Mouse (Mus musculus) CH12.LX (cell line): ENCODE data around the gene Dnal4. TPM values are rescaled to one million over a fixed set of nuclear protein-coding genes. Genes with fewer than 3 reads are reported as not detected.

Experiments used
- DNase-seq: peaks from one replicate; pipeline ENCODE4 v3.0.0-alpha.2; 2013; ENCODE audit errors: extremely low read depth
- H3K27ac ChIP-seq: 2 replicates; pipeline ENCODE4 v1.5.1; 2012; ENCODE audit warnings: low read depth, mild to moderate bottlenecking, control low read depth, moderate library complexity; ENCODE audit not compliant: insufficient read depth
- H3K27me3 ChIP-seq: replicated peaks from 2 replicates; pipeline ENCODE3; 2012; ENCODE audit warnings: inconsistent platforms
- H3K36me3 ChIP-seq, 2 experiments: replicated peaks in 1 of 2; 2 replicates each; pipeline versions ENCODE3 to v1.6.1; 2012; ENCODE audit warnings: inconsistent platforms in 1 of 2, low read length in 1 of 2, mild to moderate bottlenecking in 1 of 2, mixed read lengths in 1 of 2, moderate library complexity in 1 of 2; ENCODE audit not compliant: control insufficient read depth in 1 of 2, insufficient read depth in 1 of 2
- H3K4me1 ChIP-seq, 2 experiments: 2 replicates each; pipeline ENCODE4 v1.6.1; 2012; ENCODE audit warnings: inconsistent platforms in 1 of 2, moderate library complexity in 1 of 2; ENCODE audit not compliant: insufficient read depth in 2 of 2, control insufficient read depth in 1 of 2
- H3K4me2 ChIP-seq: 2 replicates; pipeline ENCODE4 v1.6.1; 2012; ENCODE audit warnings: low read depth, mild to moderate bottlenecking, control low read depth; ENCODE audit not compliant: poor library complexity, insufficient read depth, severe bottlenecking
- H3K4me3 ChIP-seq, 3 experiments: fragments of 150-350 bp in 1 of 3; sonication (generic) in 1 of 3; replicated peaks in 1 of 3; 2 replicates each; pipeline versions ENCODE3 to v1.5.1; 2011 to 2012; ENCODE audit warnings: low read depth in 2 of 3, low read length in 2 of 3, mild to moderate bottlenecking in 2 of 3, moderate library complexity in 2 of 3, control low read depth in 1 of 3, improper control_type of control experiment in 1 of 3, inconsistent platforms in 1 of 3, mixed read lengths in 1 of 3; ENCODE audit not compliant: poor library complexity in 1 of 3
- H3K79me2 ChIP-seq: replicated peaks from 2 replicates; pipeline ENCODE4 v1.6.1; 2012; ENCODE audit warnings: mild to moderate bottlenecking, moderate library complexity; ENCODE audit not compliant: control insufficient read depth, poor library complexity, insufficient read depth, severe bottlenecking; ENCODE audit errors: extremely low read depth
- H3K9ac ChIP-seq: 2 replicates; pipeline ENCODE4 v1.6.1; 2012; ENCODE audit warnings: low read depth, mild to moderate bottlenecking, control low read depth, moderate library complexity; ENCODE audit not compliant: insufficient read depth
- H3K9me3 ChIP-seq: replicated peaks from 2 replicates; pipeline ENCODE3; 2012; ENCODE audit warnings: low read length, inconsistent platforms, mixed read lengths
- CHD1 ChIP-seq: IDR thresholded peaks from 2 replicates; pipeline ENCODE4 v1.6.1; 2012; ENCODE audit warnings: low read depth, low read length, improper control_type of control experiment, inconsistent platforms
- MEF2A ChIP-seq: IDR thresholded peaks from 2 replicates; pipeline ENCODE4 v1.6.1; 2014; ENCODE audit warnings: low read depth, mild to moderate bottlenecking, inconsistent platforms, low read length, improper control_type of control experiment, borderline replicate concordance
- MYC ChIP-seq: IDR thresholded peaks from 2 replicates; pipeline ENCODE4 v1.6.1; 2011; ENCODE audit warnings: low read depth, mild to moderate bottlenecking, improper control_type of control experiment, low read length
- NELFE ChIP-seq: IDR thresholded peaks from 2 replicates; pipeline ENCODE4 v1.6.1; 2011; ENCODE audit warnings: low read depth, low read length, improper control_type of control experiment
- NRF1 ChIP-seq: IDR thresholded peaks from 2 replicates; pipeline ENCODE4 v1.6.1; 2014; ENCODE audit warnings: low read depth, mild to moderate bottlenecking, inconsistent platforms, low read length, improper control_type of control experiment, moderate library complexity
- POLR2AphosphoS2 ChIP-seq: IDR thresholded peaks from 2 replicates; pipeline ENCODE4 v1.6.1; 2011; ENCODE audit warnings: low read depth, low read length, improper control_type of control experiment
- SIN3A ChIP-seq: IDR thresholded peaks from 2 replicates; pipeline ENCODE4 v1.6.1; 2012; ENCODE audit warnings: low read length, improper control_type of control experiment, inconsistent platforms
- TCF12 ChIP-seq: IDR thresholded peaks from 2 replicates; pipeline ENCODE4 v1.6.1; 2014; ENCODE audit warnings: low read depth, mild to moderate bottlenecking, inconsistent platforms, low read length, improper control_type of control experiment
- UBTF ChIP-seq: IDR thresholded peaks from 2 replicates; pipeline ENCODE4 v1.6.1; 2012; ENCODE audit warnings: low read depth, mild to moderate bottlenecking, inconsistent platforms, low read length, improper control_type of control experiment, moderate library complexity
- ZKSCAN1 ChIP-seq: IDR thresholded peaks from 2 replicates; pipeline ENCODE4 v1.6.1; 2012; ENCODE audit warnings: low read depth, inconsistent platforms, low read length, improper control_type of control experiment, borderline replicate concordance
- ZMIZ1 ChIP-seq: IDR thresholded peaks from 2 replicates; pipeline ENCODE4 v1.6.1; 2012; ENCODE audit warnings: low read depth, mild to moderate bottlenecking, inconsistent platforms, low read length, improper control_type of control experiment
- ZNF384 ChIP-seq: IDR thresholded peaks from 2 replicates; pipeline ENCODE4 v1.6.1; 2012; ENCODE audit warnings: low read depth, low read length, improper control_type of control experiment, inconsistent platforms
- dilution Hi-C: fragments of 300-500 bp; cut with MboI; formaldehyde crosslinking; loops from 2 replicates; pipeline ENCODE4 v1.14.3; 2020; ENCODE audit warnings: low sequenced_read_pairs; ENCODE audit not compliant: extremely low pct_unique_long_range_greater_than_20kb, extremely low pct_ligation_motif_present
- in situ Hi-C: fragments of 300-500 bp; cut with MboI; formaldehyde crosslinking; loops from 3 replicates; pipeline ENCODE4 v1.14.3; 2019; ENCODE audit warnings: low sequenced_read_pairs, low pct_ligation_motif_present, low pct_unique_long_range_greater_than_20kb, mixed read lengths
- polyA plus RNA-seq: library from polyadenylated mRNA; unstranded; fragments of >175 nt; gene quantifications from 2 replicates; pipeline ENCODE4 v1.2.1, GENCODE M21; 2012; ENCODE audit warnings: low read depth; ENCODE audit not compliant: insufficient read length
- total RNA-seq, 2 experiments: library from RNA; depleted of rRNA; stranded (reverse); fragments of 300-350 nt in 1 of 2; fragments of >200 nt in 1 of 2; gene quantifications; 2 replicates each; pipeline ENCODE4 v1.2.3; 2012 to 2014

Dnal4 gene
- total and polyA plus RNA-seq, 3 experiments, result 11.7 to 20.9 (median 18.5) TPM

DNA sequence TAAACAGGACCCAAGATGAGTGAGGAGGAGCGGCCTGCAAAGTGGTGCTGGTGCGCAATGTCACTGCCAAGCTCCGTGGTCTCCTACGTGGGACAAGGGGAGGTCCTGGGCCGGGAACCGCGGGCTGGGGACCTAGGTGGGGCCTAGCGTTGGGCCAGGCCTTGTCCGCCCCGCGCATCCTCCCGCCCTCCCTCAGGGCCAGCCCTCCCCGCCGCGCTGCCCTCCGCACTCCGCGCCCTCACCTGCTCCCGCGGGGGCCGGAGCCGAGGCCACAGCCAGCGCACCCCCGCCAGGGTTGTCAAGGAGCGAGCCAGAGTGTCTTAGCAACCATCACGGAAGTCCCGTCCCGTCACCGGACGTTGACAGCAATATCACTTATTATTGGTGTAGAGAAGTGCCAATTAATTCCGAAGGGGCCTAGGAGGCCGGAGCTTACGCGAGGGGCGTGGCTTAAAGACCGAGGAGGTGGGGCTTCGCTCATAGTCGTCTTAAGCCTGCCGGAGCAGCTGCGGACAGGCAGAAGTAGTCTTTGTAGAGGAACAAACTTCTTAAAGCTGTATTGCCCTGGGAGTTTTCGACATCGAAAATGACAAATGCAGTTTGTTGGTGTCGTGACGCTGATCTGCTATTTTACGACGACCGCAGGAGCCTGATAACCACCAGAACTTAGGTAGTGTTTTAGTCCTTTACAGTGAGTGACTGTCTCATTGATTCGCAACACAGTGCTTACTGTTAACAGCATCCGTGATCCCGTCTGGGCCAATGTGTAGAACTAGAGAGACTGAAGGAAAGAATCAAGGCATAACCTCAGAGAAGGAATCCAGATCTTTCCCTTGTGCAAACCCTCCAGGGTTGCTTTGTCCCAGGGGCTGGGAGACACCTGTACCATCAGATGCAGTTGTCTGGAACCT lies 3.3 kb downstream of the Dnal4 start (continued):
- TF ChIP-seq ZMIZ1, result peak; percentile 20

DNA sequence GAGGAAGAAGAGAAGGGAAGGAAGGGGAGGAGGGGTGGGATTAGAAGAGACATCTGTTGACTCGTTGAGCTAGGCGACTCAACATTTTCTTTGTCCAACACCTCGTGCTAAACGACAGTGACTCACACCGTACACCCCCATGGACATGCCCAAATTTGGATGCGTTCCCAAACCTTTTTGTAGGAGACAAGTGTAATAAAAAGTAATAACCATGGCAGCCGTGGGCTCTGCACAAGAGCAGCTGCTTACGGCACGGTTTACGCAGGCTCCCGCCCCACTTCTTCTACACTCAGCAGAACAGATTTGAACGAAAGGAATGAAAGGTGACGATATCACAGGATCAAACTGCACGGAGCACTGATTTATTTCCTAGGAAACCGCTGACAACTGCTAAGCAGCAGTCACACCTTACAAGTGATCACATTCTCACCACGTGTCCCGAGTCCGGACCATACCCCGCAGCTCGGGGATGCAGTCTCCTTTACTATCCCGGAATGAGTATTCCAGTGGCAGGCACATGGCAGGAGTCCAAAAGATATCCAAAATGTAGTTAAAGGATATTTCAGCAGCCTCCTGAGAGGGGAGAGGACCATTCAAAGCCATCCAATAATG lies 6.9 kb downstream of the Dnal4 start:
- no peaks in the 10 kb centered on the region for H3K79me2 ChIP-seq
- no peaks in the 10 kb centered on the region for H3K9me3 ChIP-seq
- H3K4me1 ChIP-seq, result peaks cover 13 to 35% of the 10 kb centered on the region in 2 experiments; a peak in 3 of 4 replicates
- H3K9ac ChIP-seq, result no peak overlapping the region
- no peak overlapping the region for H3K4me2 ChIP-seq
- H3K27ac ChIP-seq, result no peak overlapping the region
- peaks cover 5% of the 10 kb centered on the region for H3K27me3 ChIP-seq
- in situ Hi-C loops, result loop anchor here (5.0 kb wide), 1 partner anchor 57 kb away; no protein-coding TSS in a partner anchor
- no peak for TF ChIP-seq NRF1
- no peak for TF ChIP-seq TCF12
- TF ChIP-seq UBTF, result no peak
- no peak for TF ChIP-seq ZMIZ1
- no peak for TF ChIP-seq ZKSCAN1
- no peak for TF ChIP-seq MYC
- TF ChIP-seq MEF2A, result no peak
- H3K4me3 ChIP-seq, result no peak overlapping the region
- no peak for DNase-seq
- dilution Hi-C loops, result no loop called here
- H3K36me3 ChIP-seq, result peaks cover 0 to 9% of the 10 kb centered on the region in 2 experiments

DNA sequence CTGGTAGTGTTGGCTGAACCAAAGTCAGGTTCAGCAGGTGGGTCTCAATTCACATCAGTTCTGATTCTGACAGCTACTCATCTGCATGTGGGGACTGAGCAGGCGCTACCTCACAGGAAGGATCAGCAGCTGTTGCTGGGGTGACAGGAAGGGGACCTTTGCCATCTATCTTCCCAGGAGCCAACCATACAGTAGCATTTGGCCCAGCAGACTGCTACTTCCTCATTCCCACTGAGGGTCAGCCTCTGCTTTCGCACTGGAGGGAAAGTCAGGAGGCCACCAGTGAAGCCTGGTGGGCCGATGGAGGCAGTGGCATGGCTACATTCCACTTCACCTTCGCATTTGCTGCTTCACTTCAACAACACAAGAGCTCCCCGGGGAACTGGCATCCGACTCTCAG lies 9.3 kb downstream of the Dnal4 start:
- H3K27ac ChIP-seq, result no peak overlapping the region
- no peaks in the 10 kb centered on the region for H3K79me2 ChIP-seq
- dilution Hi-C loops, result no loop called here
- DNase-seq, result peak; percentile 43
- TF ChIP-seq POLR2AphosphoS2 (no peak), NRF1 (no peak), NELFE (no peak), ZMIZ1 (no peak), SIN3A (no peak), MEF2A (no peak), ZNF384 (no peak), CHD1 (no peak)
- H3K4me2 ChIP-seq, result no peak overlapping the region
- in situ Hi-C loops, result no loop called here
- no peak overlapping the region for H3K4me3 ChIP-seq
- no peaks in the 10 kb centered on the region for H3K27me3 ChIP-seq
- H3K9ac ChIP-seq, result no peak overlapping the region
- peaks cover 8 to 21% of the 10 kb centered on the region in 2 experiments; a peak in 3 of 4 replicates for H3K4me1 ChIP-seq
- H3K36me3 ChIP-seq, result peaks cover 0 to 32% of the 10 kb centered on the region in 2 experiments
- no peaks in the 10 kb centered on the region for H3K9me3 ChIP-seq
